In the genomic region with DNA sequence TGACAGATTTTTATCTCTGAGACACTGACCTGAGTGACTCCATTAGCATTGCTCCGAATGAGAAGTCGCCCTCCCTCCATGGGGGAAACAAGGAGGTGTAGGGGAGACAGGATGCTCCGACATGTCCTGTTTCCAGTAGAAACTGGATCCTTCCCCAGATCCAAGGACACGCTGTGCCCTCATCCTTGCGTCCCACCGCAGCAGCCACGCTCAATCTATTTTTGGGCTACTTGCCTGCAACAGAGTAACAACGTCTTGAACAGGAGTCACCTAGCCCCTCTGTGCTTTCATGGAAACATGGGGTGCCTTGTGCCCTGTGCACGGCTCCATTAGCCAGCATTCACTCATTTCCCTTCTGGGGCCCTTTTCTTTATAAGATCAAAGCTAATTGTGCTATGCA, we compare ENCODE assay signal across 9 mouse cellular contexts. TPM values are rescaled to one million over a fixed set of nuclear protein-coding genes. Genes with fewer than 3 reads are reported as not detected.
DNase-seq lines count a peak whose midpoint lies in the region; ATAC-seq and TF ChIP-seq lines count a peak whose summit lies in the region.
"Had no signal": no experiment of that assay in that cellular context is flagged by ENCODE, and none has a peak within 500 bp of the region (broad histone marks: within the 10 kb centered on the region; RNA-seq: fewer than 3 reads in every experiment).

TSS of gene Rbms3 (minus strand) at position 143 of the 400 bp plus-strand sequence.

- no peaks in the 10 kb centered on the region for H3K36me3 ChIP-seq in kidney, embryonic 15.5 days
- no peaks in the 10 kb centered on the region for H3K36me3 ChIP-seq in embryonic facial prominence, embryonic 10.5 days (replicated peaks)
- H3K36me3 ChIP-seq in limb, embryonic 14.5 days (ENCODE audit: control insufficient read depth, insufficient read depth, low read length): no peaks in the 10 kb centered on the region

- H3K9me3 ChIP-seq in kidney, embryonic 15.5 days (replicated peaks): no peaks in the 10 kb centered on the region
- H3K9me3 ChIP-seq in embryonic facial prominence, embryonic 10.5 days: no peaks in the 10 kb centered on the region
- H3K9me3 ChIP-seq in limb, embryonic 14.5 days (ENCODE audit: control insufficient read depth, low read length): no peaks in the 10 kb centered on the region

- 66% methylated on average over 9 of the region's 9 CpGs for WGBS in kidney, embryonic 15.5 days
- 82% methylated on average over 9 of the region's 9 CpGs for WGBS in embryonic facial prominence, embryonic 10.5 days
- 84% methylated on average over 9 of the region's 9 CpGs for WGBS in limb, embryonic 14.5 days

- no peaks in the 10 kb centered on the region for H3K27me3 ChIP-seq in kidney, embryonic 15.5 days
- H3K27me3 ChIP-seq in embryonic facial prominence, embryonic 10.5 days (replicated peaks; ENCODE audit: low read depth, poor library complexity, severe bottlenecking): no peaks in the 10 kb centered on the region
- no peaks in the 10 kb centered on the region for H3K27me3 ChIP-seq in limb, embryonic 14.5 days (ENCODE audit: control insufficient read depth, insufficient read depth, low read length)

- H3K4me3 ChIP-seq in kidney, embryonic 15.5 days (replicated peaks): no peak within 1 kb of the TSS
- no peak within 1 kb of the TSS for H3K4me3 ChIP-seq in embryonic facial prominence, embryonic 10.5 days
- no peak within 1 kb of the TSS for H3K4me3 ChIP-seq in limb, embryonic 14.5 days (replicated peaks; ENCODE audit: low read length)

- TF ChIP-seq POLR2A in limb, embryonic 14.5 days (IDR thresholded peaks at IDR 0.05; ENCODE audit: borderline replicate concordance, extremely low read depth, insufficient read depth, insufficient read length): no peak

- no peak for DNase-seq in kidney, postnatal 25 days
- no peak for DNase-seq in embryonic facial prominence, embryonic 10.5 days (ENCODE audit: low spot score)
- DNase-seq in heart, postnatal 4 days: no peak
- no peak for DNase-seq in limb, embryonic 14.5 days (ENCODE audit: low spot score)
- DNase-seq in spleen, adult 12 weeks (ENCODE audit: low spot score): no peak
- DNase-seq in thymus, postnatal 36 days: no peak
- no peak for DNase-seq in lung, postnatal 10 days

- no peak within 1 kb of the TSS for H3K27ac ChIP-seq in kidney, embryonic 15.5 days
- H3K27ac ChIP-seq in embryonic facial prominence, embryonic 10.5 days (replicated peaks): no peak within 1 kb of the TSS
- H3K27ac ChIP-seq in limb, embryonic 14.5 days (replicated peaks; ENCODE audit: low read depth, low read length): no peak within 1 kb of the TSS

- ATAC-seq in kidney, embryonic 15.5 days (replicated peaks; ENCODE audit: low FRiP score): no peak
- ATAC-seq in limb, embryonic 14.5 days (ENCODE audit: low FRiP score, low read depth): no peak

- no peak within 1 kb of the TSS for H3K9ac ChIP-seq in kidney, embryonic 15.5 days
- no peak within 1 kb of the TSS for H3K9ac ChIP-seq in limb, embryonic 14.5 days (ENCODE audit: low read depth, low read length, severe bottlenecking)

- H3K4me1 ChIP-seq in kidney, embryonic 15.5 days: no peaks in the 10 kb centered on the region
- no peaks in the 10 kb centered on the region for H3K4me1 ChIP-seq in embryonic facial prominence, embryonic 10.5 days
- H3K4me1 ChIP-seq in limb, embryonic 14.5 days (ENCODE audit: control insufficient read depth, insufficient read depth, low read length): 0 out of 2 replicates have a peak, but pooled peaks cover 3% of the 10 kb centered on the region

- no peak within 1 kb of the TSS for H3K4me2 ChIP-seq in kidney, embryonic 15.5 days
- H3K4me2 ChIP-seq in limb, embryonic 14.5 days (replicated peaks; ENCODE audit: low read depth, low read length, severe bottlenecking): no peak within 1 kb of the TSS

RNA-seq across cellular contexts. Expression of gene Rbms3, which starts in this region (rescaled TPM):
- 67.9 and 76.1 TPM in 2 replicates for polyA plus RNA-seq in kidney, embryonic 15.5 days (2015; fragmentation: Nextera tagmentation; extraction: Ambion mirVana)
- 23.5 and 29.9 TPM in 2 replicates for polyA plus RNA-seq in embryonic facial prominence, embryonic 10.5 days (2016; fragmentation: Nextera tagmentation; extraction: Ambion mirVana)
- total RNA-seq in heart, postnatal 4 days (2021): 10 to 100 TPM; 34.4 to 37.0 TPM
- 42.1 and 48.8 TPM in 2 replicates for polyA plus RNA-seq in limb, embryonic 14.5 days (2012; rRNA removed)
- 94.5 and 101 TPM in 2 replicates for polyA plus RNA-seq in limb, embryonic 14.5 days (2014; fragmentation: Nextera tagmentation; extraction: Ambion mirVana)
- total RNA-seq: MEL had no signal
